Mouse (Mus musculus) CH12.LX (cell line): Measurements from ENCODE around the gene Borcs6.

Experiments
- BHLHE40 ChIP-seq: IDR thresholded peaks from 2 replicates; pipeline ENCODE4 v1.6.1; 2011; ENCODE audit warnings: mild to moderate bottlenecking, low read depth, low read length, improper control_type of control experiment
- CTCF ChIP-seq, 2 experiments: IDR thresholded peaks in 1 of 2; conservative IDR thresholded peaks in 1 of 2; 2 replicates each; pipeline ENCODE4 v1.5.1; 2011 to 2012; ENCODE audit warnings: low read depth in 2 of 2, low read length in 2 of 2, improper control_type of control experiment in 1 of 2, inconsistent platforms in 1 of 2, mild to moderate bottlenecking in 1 of 2, moderate library complexity in 1 of 2
- ETS1 ChIP-seq: conservative IDR thresholded peaks from 2 replicates; pipeline ENCODE4 v1.6.1; 2012; ENCODE audit warnings: low read depth, mild to moderate bottlenecking, inconsistent platforms, low read length, improper control_type of control experiment, moderate library complexity
- JUND ChIP-seq: conservative IDR thresholded peaks from 2 replicates; pipeline ENCODE4 v1.6.1; 2011; ENCODE audit warnings: low read depth, low read length, improper control_type of control experiment
- MYC ChIP-seq: IDR thresholded peaks from 2 replicates; pipeline ENCODE4 v1.6.1; 2011; ENCODE audit warnings: low read depth, mild to moderate bottlenecking, improper control_type of control experiment, low read length
- NRF1 ChIP-seq: IDR thresholded peaks from 2 replicates; pipeline ENCODE4 v1.6.1; 2014; ENCODE audit warnings: low read depth, mild to moderate bottlenecking, inconsistent platforms, low read length, improper control_type of control experiment, moderate library complexity
- POLR2A ChIP-seq: IDR thresholded peaks from 2 replicates; pipeline ENCODE4 v1.6.1; 2011; ENCODE audit warnings: low read depth, mild to moderate bottlenecking, improper control_type of control experiment, low read length
- SIN3A ChIP-seq: IDR thresholded peaks from 2 replicates; pipeline ENCODE4 v1.6.1; 2012; ENCODE audit warnings: low read length, improper control_type of control experiment, inconsistent platforms
- USF1 ChIP-seq: IDR thresholded peaks from 2 replicates; pipeline ENCODE4 v1.6.1; 2014; ENCODE audit warnings: low read depth, mild to moderate bottlenecking, inconsistent platforms, low read length, improper control_type of control experiment
- ZKSCAN1 ChIP-seq: IDR thresholded peaks from 2 replicates; pipeline ENCODE4 v1.6.1; 2012; ENCODE audit warnings: low read depth, inconsistent platforms, low read length, improper control_type of control experiment, borderline replicate concordance

DNA sequence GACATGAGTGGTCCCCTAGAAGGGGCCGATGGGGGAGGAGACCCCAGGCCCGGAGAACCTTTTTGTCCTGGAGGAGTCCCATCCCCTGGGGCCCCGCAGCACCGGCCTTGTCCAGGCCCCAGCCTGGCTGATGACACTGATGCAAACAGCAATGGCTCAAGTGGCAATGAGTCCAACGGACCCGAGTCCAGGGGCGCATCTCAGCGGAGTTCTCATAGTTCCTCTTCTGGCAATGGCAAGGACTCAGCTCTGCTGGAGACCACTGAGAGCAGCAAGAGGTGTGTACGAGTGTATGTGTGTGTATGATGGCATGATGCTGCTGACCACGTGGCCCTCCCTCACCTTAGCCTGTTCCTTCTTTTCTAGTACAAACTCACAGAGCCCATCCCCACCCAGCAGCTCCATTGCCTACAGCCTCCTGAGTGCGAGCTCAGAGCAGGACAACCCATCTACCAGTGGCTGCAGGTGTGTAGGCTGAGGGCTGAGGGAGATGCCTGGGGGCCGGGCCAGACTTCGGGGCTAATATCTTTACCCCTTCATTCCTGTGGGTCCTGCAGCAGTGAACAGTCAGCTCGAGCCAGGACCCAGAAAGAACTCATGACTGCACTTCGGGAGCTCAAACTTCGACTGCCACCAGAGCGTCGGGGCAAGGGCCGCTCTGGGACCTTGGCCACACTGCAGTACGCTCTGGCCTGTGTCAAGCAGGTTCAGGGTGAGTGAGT lies 41.3 kb downstream of the Borcs6 start:
- peak; percentile 81 for TF ChIP-seq MYC
- no peak for TF ChIP-seq ETS1
- no peak for TF ChIP-seq POLR2A
- no peak for TF ChIP-seq CTCF (conservative IDR thresholded peaks at IDR 0.05 in 1 of 2, IDR thresholded peaks at IDR 0.05 in 1 of 2; ENCODE audit: low read depth in 2 of 2, low read length in 2 of 2)
- TF ChIP-seq USF1: peak; percentile 15; the same call in 1 of the 2 replicates
- TF ChIP-seq SIN3A: no peak
- no peak for TF ChIP-seq NRF1
- no peak for TF ChIP-seq ZKSCAN1
- no peak for TF ChIP-seq JUND
- no peak; the same call in 1 of the 2 replicates for TF ChIP-seq BHLHE40
